In genomic region chr14:98589846-98590245, GRCm38 (mm10) we compare ENCODE assay signal across 8 mouse cellular contexts.
A peak's percentile ranks its signal among the peaks of the same experiment; 100 is the strongest.
DNase-seq lines count a peak whose midpoint lies in the region; ATAC-seq and TF ChIP-seq lines count a peak whose summit lies in the region.

No protein-coding gene starts in this region.

- peaks cover 12% of the 10 kb centered on the region for H3K9me3 ChIP-seq in E14TG2a.4 (ENCODE audit: low read length)
- H3K9me3 ChIP-seq in limb, embryonic 15.5 days: no peaks in the 10 kb centered on the region
- no peaks in the 10 kb centered on the region for H3K9me3 ChIP-seq in stomach, embryonic 15.5 days

- TF ChIP-seq CTCF in heart, adult 2 months (IDR thresholded peaks at IDR 0.05): peak; percentile 55
- peak; percentile 31 for TF ChIP-seq CTCF in E14TG2a.4 (conservative IDR thresholded peaks at IDR 0.05; ENCODE audit: low read length)
- TF ChIP-seq CTCF in cortical plate, adult 2 months (IDR thresholded peaks at IDR 0.05; ENCODE audit: extremely low read depth, insufficient read depth, low read length): peak; percentile 61

- H3K79me2 ChIP-seq in heart, adult 2 months (replicated peaks; ENCODE audit: control insufficient read depth, insufficient read depth, low read length): no peaks in the 10 kb centered on the region

- H3K27me3 ChIP-seq in heart, adult 2 months (ENCODE audit: control insufficient read depth, insufficient read depth, low read length): no peaks in the 10 kb centered on the region
- H3K27me3 ChIP-seq in E14TG2a.4 (ENCODE audit: insufficient read depth, low read length): no peaks in the 10 kb centered on the region
- H3K27me3 ChIP-seq in limb, embryonic 15.5 days: no peaks in the 10 kb centered on the region
- no peaks in the 10 kb centered on the region for H3K27me3 ChIP-seq in stomach, embryonic 15.5 days (replicated peaks)

- no peak for TF ChIP-seq POLR2A in heart, adult 2 months (IDR thresholded peaks at IDR 0.05; ENCODE audit: insufficient read depth, low read depth, low read length)
- TF ChIP-seq POLR2A in cortical plate, adult 2 months (IDR thresholded peaks at IDR 0.05; ENCODE audit: extremely low read depth, insufficient read depth, low read length): no peak

- TF ChIP-seq EP300 in heart, adult 2 months (IDR thresholded peaks at IDR 0.05; ENCODE audit: insufficient read depth, low read depth, low read length): no peak

- no peak overlapping the region for H3K4me2 ChIP-seq in limb, embryonic 15.5 days
- no peak overlapping the region for H3K4me2 ChIP-seq in stomach, embryonic 15.5 days

- no peaks in the 10 kb centered on the region for H3K36me3 ChIP-seq in heart, adult 2 months (ENCODE audit: control insufficient read depth, insufficient read depth, low read length)
- no peaks in the 10 kb centered on the region for H3K36me3 ChIP-seq in E14TG2a.4 (ENCODE audit: insufficient read depth, low read length)
- H3K36me3 ChIP-seq in limb, embryonic 15.5 days: no peaks in the 10 kb centered on the region
- no peaks in the 10 kb centered on the region for H3K36me3 ChIP-seq in stomach, embryonic 15.5 days

- no peak overlapping the region for H3K27ac ChIP-seq in heart, adult 2 months
- no peak overlapping the region for H3K27ac ChIP-seq in cortical plate, adult 2 months (ENCODE audit: insufficient read depth, low read length)
- no peak overlapping the region for H3K27ac ChIP-seq in limb, embryonic 15.5 days
- H3K27ac ChIP-seq in stomach, embryonic 15.5 days: no peak overlapping the region

- intact Hi-C loops in heart, adult 2 months (cut with DNase I): no loop called here
- intact Hi-C loops in heart, postnatal 14 days (cut with DNase I): loop anchor here (10.0 kb wide), 1 partner anchor 405 kb away; no protein-coding TSS in a partner anchor

- 0 out of 2 replicates have a peak, but pooled peaks have one; percentile 44 for ATAC-seq in limb, embryonic 15.5 days (ENCODE audit: insufficient number of reproducible peaks, low FRiP score, low TSS enrichment, low read depth)
- peak; percentile 65; the same call in 1 of the 2 replicates for ATAC-seq in stomach, embryonic 15.5 days (ENCODE audit: insufficient read depth, low FRiP score, low read depth)

- WGBS in heart, adult 2 months: 12% methylated on average over 4 of the region's 4 CpGs
- 9% methylated on average over 4 of the region's 4 CpGs for WGBS in limb, embryonic 15.5 days
- WGBS in stomach, embryonic 15.5 days: 12% methylated on average over 4 of the region's 4 CpGs

- no peaks in the 10 kb centered on the region for H3K4me1 ChIP-seq in heart, adult 2 months (ENCODE audit: control insufficient read depth, insufficient read depth, low read length)
- H3K4me1 ChIP-seq in E14TG2a.4 (replicated peaks; ENCODE audit: low read depth, low read length): 0 out of 2 replicates have a peak, but pooled peaks cover 4% of the 10 kb centered on the region
- no peaks in the 10 kb centered on the region for H3K4me1 ChIP-seq in cortical plate, adult 2 months (ENCODE audit: control insufficient read depth, insufficient read depth, low read length)
- no peaks in the 10 kb centered on the region for H3K4me1 ChIP-seq in limb, embryonic 15.5 days
- H3K4me1 ChIP-seq in stomach, embryonic 15.5 days: no peaks in the 10 kb centered on the region

- no peak overlapping the region for H3K9ac ChIP-seq in heart, adult 2 months (ENCODE audit: low read depth, low read length)
- no peak overlapping the region for H3K9ac ChIP-seq in limb, embryonic 15.5 days
- H3K9ac ChIP-seq in stomach, embryonic 15.5 days: no peak overlapping the region

- no peak for DNase-seq in heart, adult 2 months
- no peak for DNase-seq in heart, adult 8-10 months (ENCODE audit: low spot score)
- peak; percentile 10 to 14 for DNase-seq in heart, postnatal 14 days
- no peak for DNase-seq in natural killer cell, adult 2 months (ENCODE audit: low spot score in 2 of 2)

- no peak overlapping the region for H3K4me3 ChIP-seq in heart, adult 2 months
- no peak overlapping the region for H3K4me3 ChIP-seq in E14TG2a.4 (replicated peaks; ENCODE audit: low read length)
- no peak overlapping the region for H3K4me3 ChIP-seq in cortical plate, adult 2 months (ENCODE audit: insufficient read depth, low read length)
- H3K4me3 ChIP-seq in limb, embryonic 15.5 days: no peak overlapping the region
- no peak overlapping the region for H3K4me3 ChIP-seq in stomach, embryonic 15.5 days (replicated peaks)

Comparison
In these comparisons a context has a peak if more than half of its experiments do, and no peak if none do; other contexts are left out.
1. DNase-seq: peak in heart, postnatal 14 days (2 of 2); none in heart, adult 2 months (0 of 2), heart, adult 8-10 months (single experiment) and natural killer cell, adult 2 months (0 of 2).
2. Peak in every context shown above with its lines, with median percentiles within 50 percentile points of each other: CTCF ChIP-seq.